Mouse (Mus musculus) adrenal gland, adult 18-20 months (tissue): ENCODE measurements at regions not wholly inside any gene's neighbourhood (a gene's known extent, or its start where the extent isn't known, plus 50 kb on each side); places are given as distances from the start of the nearest gene placed in this dataset.
"Not testable (repeated sequence)": the region's sequence is repeated elsewhere in the genome, so short reads cannot be mapped to it uniquely, and the experiment has no call there.

Experiments used
- DNase-seq, 2 experiments: peaks; one replicate each; pipeline ENCODE4 v3.0.0; 2021 to 2022; ENCODE audit warnings: low spot score in 2 of 2

- no peak for DNase-seq
Measured at GRCm38 (mm10) chr16:58137728-58138279, 270.4 kb upstream of the Dcbld2 start.

GRCm38 (mm10) chr16:58146479-58146878, 261.8 kb upstream of the Dcbld2 start:
- DNase-seq: no peak

GRCm38 (mm10) chr16:58155538-58155937, 252.7 kb upstream of the Dcbld2 start:
- no peak for DNase-seq

GRCm38 (mm10) chr16:58178744-58179401, 229.4 kb upstream of the Dcbld2 start:
- DNase-seq: no peak

GRCm38 (mm10) chr16:58179981-58180380, 228.3 kb upstream of the Dcbld2 start:
- DNase-seq: not testable (repeated sequence)

GRCm38 (mm10) chr16:58194619-58195497, 213.4 kb upstream of the Dcbld2 start:
- no peak for DNase-seq

- no peak for DNase-seq
Measured at GRCm38 (mm10) chr16:58211872-58212271, 196.4 kb upstream of the Dcbld2 start.

GRCm38 (mm10) chr16:58234686-58235085, 173.6 kb upstream of the Dcbld2 start:
- no peak for DNase-seq

GRCm38 (mm10) chr16:58236857-58237256, 171.4 kb upstream of the Dcbld2 start:
- DNase-seq: no peak

- DNase-seq: no peak
Measured at GRCm38 (mm10) chr16:58276281-58276680, 132.0 kb upstream of the Dcbld2 start.

- no peak for DNase-seq
Measured at GRCm38 (mm10) chr16:58281474-58281873, 126.8 kb upstream of the Dcbld2 start.

GRCm38 (mm10) chr16:58294457-58294856, 113.8 kb upstream of the Dcbld2 start:
- DNase-seq: no peak

- DNase-seq: no peak
Measured at GRCm38 (mm10) chr16:58295128-58295527, 113.1 kb upstream of the Dcbld2 start.

- peak; percentile 34 to 44 for DNase-seq
Measured at GRCm38 (mm10) chr16:58299495-58299894, 108.7 kb upstream of the Dcbld2 start.

- DNase-seq: no peak
Measured at GRCm38 (mm10) chr16:58300098-58300497, 108.1 kb upstream of the Dcbld2 start.

GRCm38 (mm10) chr16:58303555-58303954, 104.7 kb upstream of the Dcbld2 start:
- DNase-seq: no peak

- no peak for DNase-seq
Measured at GRCm38 (mm10) chr16:58316889-58317455, 91.3 kb upstream of the Dcbld2 start.

- DNase-seq: no peak
Measured at GRCm38 (mm10) chr16:58331087-58331486, 77.2 kb upstream of the Dcbld2 start.

GRCm38 (mm10) chr16:58343921-58344320, 64.3 kb upstream of the Dcbld2 start:
- DNase-seq: no peak

GRCm38 (mm10) chr16:58349354-58349753, 58.9 kb upstream of the Dcbld2 start:
- DNase-seq: no peak

- no peak for DNase-seq
Measured at GRCm38 (mm10) chr16:58349802-58350201, 58.4 kb upstream of the Dcbld2 start.

GRCm38 (mm10) chr16:58352156-58352555, 56.1 kb upstream of the Dcbld2 start:
- no peak for DNase-seq
